Mouse (Mus musculus): Measurements from ENCODE around the gene Cyp2a22. TPM values are rescaled to one million over a fixed set of nuclear protein-coding genes. Genes with fewer than 3 reads are reported as not detected.

Gene Cyp2a22
- not detected in 2 replicates for polyA plus RNA-seq (2012)

- no peak for TF ChIP-seq GATA1 (IDR thresholded peaks at IDR 0.05; ENCODE audit: low read length)
These were observed at the start of gene Cyp2a22 for GRCm38 (mm10) chr7:26939262-26939661. Cyp2a22 (minus strand) TSS chr7:26939384.

- no peak for TF ChIP-seq GATA1 (IDR thresholded peaks at IDR 0.05; ENCODE audit: low read length)
These were observed 43.4 kb upstream of the Cyp2a22 start for GRCm38 (mm10) chr7:26982551-26982950.

Other genes with a start within 250 kb of the Cyp2a22 start
- gene Cyp2b19, start 182.2 kb downstream of the Cyp2a22 start, polyA plus RNA-seq (2012), result not detected in 2 replicates
- gene Cyp2g1, start 130.5 kb downstream of the Cyp2a22 start, polyA plus RNA-seq (2012), result not detected in 2 replicates
- gene Cyp2a5, start 104.1 kb downstream of the Cyp2a22 start, polyA plus RNA-seq (2012), result not detected in 2 replicates
- gene Cyp2a12, start 89.7 kb upstream of the Cyp2a22 start, polyA plus RNA-seq (2012), result not detected in 2 replicates
- gene Cyp2f2, start 180.5 kb upstream of the Cyp2a22 start, polyA plus RNA-seq (2012), result not detected in 2 replicates
- gene Cyp2t4, start 214.3 kb upstream of the Cyp2a22 start, polyA plus RNA-seq (2012), result not detected in 2 replicates
- 155 and 188 TPM in 2 replicates for gene Egln2, start 227.4 kb upstream of the Cyp2a22 start, polyA plus RNA-seq (2012)
- gene Rab4b, start 239.5 kb upstream of the Cyp2a22 start, polyA plus RNA-seq (2012), result 342 and 432 TPM in 2 replicates
- gene Gm21983, start 241.7 kb upstream of the Cyp2a22 start, polyA plus RNA-seq (2012), result 0.31 TPM in 1 of 2 replicates, not detected in the other
- not detected in 2 replicates for gene Mia, start 241.8 kb upstream of the Cyp2a22 start, polyA plus RNA-seq (2012)